Mouse (Mus musculus) heart, adult 2 months (tissue): ENCODE data around the gene Pde6h. TPM values are rescaled to one million over a fixed set of nuclear protein-coding genes. Genes with fewer than 3 reads are reported as not detected.

ENCODE experiments used
- DNase-seq, 2 experiments: peaks; one replicate each; pipeline ENCODE4 v3.0.0; 2021
- H3K27ac ChIP-seq: fragments of 200-600 bp; 2 replicates; pipeline ENCODE4 v1.8.1; 2022
- H3K27me3 ChIP-seq: fragments of 200-500 bp; 2 replicates; pipeline ENCODE4 v1.6.1; 2012; ENCODE audit warnings: mild to moderate bottlenecking, low read length, inconsistent platforms, mixed read lengths; ENCODE audit not compliant: control insufficient read depth, insufficient read depth
- H3K36me3 ChIP-seq: fragments of 200-500 bp; 2 replicates; pipeline ENCODE4 v1.6.1; 2012; ENCODE audit warnings: low read length, inconsistent platforms; ENCODE audit not compliant: control insufficient read depth, insufficient read depth
- H3K4me1 ChIP-seq: fragments of 200-500 bp; 2 replicates; pipeline ENCODE4 v1.6.1; 2011; ENCODE audit warnings: low read length; ENCODE audit not compliant: control insufficient read depth, insufficient read depth
- H3K4me3 ChIP-seq: fragments of 200-600 bp; 2 replicates; pipeline ENCODE4 v1.8.1; 2022
- H3K79me2 ChIP-seq: fragments of 200-500 bp; replicated peaks from 2 replicates; pipeline ENCODE4 v1.6.1; 2012; ENCODE audit warnings: mild to moderate bottlenecking, inconsistent platforms, low read length, moderate library complexity, mixed read lengths; ENCODE audit not compliant: control insufficient read depth, insufficient read depth
- H3K9ac ChIP-seq: fragments of 200-500 bp; 2 replicates; pipeline ENCODE4 v1.6.1; 2012; ENCODE audit warnings: low read depth, mild to moderate bottlenecking, control low read depth, inconsistent platforms, low read length, mixed read lengths
- CTCF ChIP-seq: fragments of 200-600 bp; IDR thresholded peaks from 2 replicates; pipeline ENCODE4 v1.8.1; 2022; ENCODE audit warnings: antibody characterized with exemption, mild to moderate bottlenecking, moderate library complexity
- EP300 ChIP-seq: fragments of 200-500 bp; IDR thresholded peaks from 2 replicates; pipeline ENCODE4 v1.6.1; 2011; ENCODE audit warnings: low read depth, low read length, control low read depth; ENCODE audit not compliant: insufficient read depth
- POLR2A ChIP-seq: fragments of 200-500 bp; IDR thresholded peaks from 2 replicates; pipeline ENCODE4 v1.6.1; 2011; ENCODE audit warnings: mild to moderate bottlenecking, low read depth, low read length, control low read depth; ENCODE audit not compliant: insufficient read depth
- WGBS: fragments of 180-500 bp; shearing (Covaris S2); methylation state at CpG from one replicate; pipeline ENCODE4 v1.1.7; 2018; 5-methylcytosine and 5-hydroxymethylcytosine counted together
- intact Hi-C: fragments of 180-260 bp; cut with DNase I; formaldehyde crosslinking; loops from one replicate; pipeline ENCODE4 v1.15.1; 2025
- polyA plus RNA-seq: library from polyadenylated mRNA; depleted of rRNA; stranded (reverse); fragments of >200 nt; gene quantifications from 2 replicates; pipeline ENCODE4 v1.2.3, GENCODE M21; 2012; rRNA removed
- total RNA-seq, 2 experiments: library from RNA; stranded (reverse); gene quantifications; 2 replicates each; pipeline ENCODE4 v1.2.3; 2021

Gene Pde6h
- total and polyA plus RNA-seq, 3 experiments: 0.04 to 0.30 TPM; not detected in 1

DNA sequence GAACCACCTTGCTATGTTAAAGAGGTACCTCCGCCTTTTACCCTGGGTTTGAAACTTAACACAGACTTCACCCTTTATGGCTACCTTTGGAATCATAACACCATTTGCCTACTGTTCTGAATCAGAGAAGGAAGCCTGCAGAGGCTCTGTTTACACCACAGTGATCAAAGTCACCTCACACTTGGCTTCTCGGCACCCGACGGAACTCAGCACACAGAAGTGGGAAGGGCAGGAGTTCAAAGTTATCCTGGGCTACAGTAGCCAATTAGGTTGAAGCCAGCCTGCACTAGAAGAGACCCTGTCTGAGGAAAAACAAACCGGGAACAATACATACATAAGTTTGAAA is 78.5 kb downstream of the Pde6h start:
- intact Hi-C loops: no loop called here
- H3K79me2 ChIP-seq: no peaks in the 10 kb centered on the region
- H3K9ac ChIP-seq: no peak overlapping the region
- H3K4me1 ChIP-seq: no peaks in the 10 kb centered on the region
- DNase-seq: no peak
- no peaks in the 10 kb centered on the region for H3K27me3 ChIP-seq
- WGBS: 84% methylated on average over 5 of the region's 5 CpGs
- no peak overlapping the region for H3K4me3 ChIP-seq
- H3K27ac ChIP-seq: no peak overlapping the region
- H3K36me3 ChIP-seq: no peaks in the 10 kb centered on the region
- TF ChIP-seq CTCF (no peak), POLR2A (no peak), EP300 (no peak)

DNA sequence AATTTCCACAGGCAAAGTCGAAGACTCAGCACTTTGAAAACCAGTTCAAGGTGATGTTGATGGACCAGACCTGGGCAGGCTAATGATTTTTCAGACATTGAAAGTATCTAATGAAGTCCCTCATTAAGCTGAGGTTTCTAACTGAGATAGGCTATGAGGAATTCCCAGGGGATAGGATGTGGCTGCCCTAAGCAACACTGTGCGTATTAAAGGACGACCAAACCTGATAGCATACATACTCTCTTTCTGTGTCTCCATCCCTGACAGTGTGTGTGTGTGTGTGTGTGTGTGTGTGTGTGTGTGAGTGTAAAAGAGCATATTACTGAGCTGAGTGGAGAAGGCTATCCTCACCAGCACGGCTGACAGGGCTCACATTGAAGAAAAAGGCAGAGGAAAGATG is 80.7 kb downstream of the Pde6h start:
- no peak for DNase-seq
- Histone ChIP-seq H3K36me3 (no peaks in the 10 kb centered on the region), H3K9ac (no peak overlapping the region), H3K27me3 (no peaks in the 10 kb centered on the region), H3K79me2 (no peaks in the 10 kb centered on the region), H3K4me1 (no peaks in the 10 kb centered on the region), H3K27ac (no peak overlapping the region), H3K4me3 (no peak overlapping the region)
- intact Hi-C loops: no loop called here
- WGBS: 78% methylated on average over 4 of the region's 4 CpGs
- TF ChIP-seq EP300: no peak
- TF ChIP-seq CTCF: no peak
- no peak for TF ChIP-seq POLR2A

DNA sequence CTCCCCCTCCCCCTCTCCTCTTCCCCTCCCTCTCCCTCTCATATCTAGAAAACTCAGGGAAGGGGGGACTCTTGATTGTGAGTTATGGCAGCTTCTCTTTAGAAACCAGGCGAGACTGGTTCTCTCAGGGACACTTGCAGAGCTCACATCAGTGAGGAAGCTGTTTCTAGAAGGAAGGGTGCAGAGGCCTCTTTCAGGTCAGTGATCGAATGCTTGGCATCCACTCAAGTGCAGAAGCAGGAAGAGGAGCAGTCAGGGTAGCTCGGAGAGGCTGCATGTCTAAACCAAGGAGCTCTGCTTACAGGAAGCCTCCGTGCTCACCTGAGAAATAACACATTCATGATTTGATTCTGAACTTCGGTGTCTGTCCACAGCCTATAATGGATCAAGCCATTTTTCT is 87.6 kb downstream of the Pde6h start:
- no peak overlapping the region for H3K4me3 ChIP-seq
- H3K36me3 ChIP-seq: no peaks in the 10 kb centered on the region
- no peaks in the 10 kb centered on the region for H3K79me2 ChIP-seq
- 63% methylated on average over 5 of the region's 5 CpGs for WGBS
- no peak for DNase-seq
- no peaks in the 10 kb centered on the region for H3K4me1 ChIP-seq
- H3K27me3 ChIP-seq: no peaks in the 10 kb centered on the region
- TF ChIP-seq EP300 (no peak), CTCF (no peak), POLR2A (no peak)
- no peak overlapping the region for H3K27ac ChIP-seq
- intact Hi-C loops: no loop called here
- no peak overlapping the region for H3K9ac ChIP-seq

- DNase-seq: no peak
- no peak overlapping the region for H3K4me3 ChIP-seq
- TF ChIP-seq POLR2A (no peak), CTCF (no peak), EP300 (no peak)
- H3K4me1 ChIP-seq: no peaks in the 10 kb centered on the region
- H3K79me2 ChIP-seq: no peaks in the 10 kb centered on the region
- no peak overlapping the region for H3K27ac ChIP-seq
- H3K9ac ChIP-seq: no peak overlapping the region
- intact Hi-C loops: no loop called here
- peaks cover 2% of the 10 kb centered on the region; the same call in 1 of the 2 replicates for H3K27me3 ChIP-seq
- WGBS: 54% methylated on average over 6 of the region's 6 CpGs
- H3K36me3 ChIP-seq: no peaks in the 10 kb centered on the region
These were observed 90.7 kb downstream of the Pde6h start for GRCm38 (mm10) chr6:137014346-137014745.

- Histone ChIP-seq H3K36me3 (no peaks in the 10 kb centered on the region), H3K9ac (no peak overlapping the region), H3K27ac (no peak overlapping the region), H3K27me3 (peaks cover 2% of the 10 kb centered on the region; the same call in 1 of the 2 replicates), H3K79me2 (no peaks in the 10 kb centered on the region), H3K4me3 (no peak overlapping the region), H3K4me1 (no peaks in the 10 kb centered on the region)
- 79% methylated on average over 7 of the region's 7 CpGs for WGBS
- TF ChIP-seq POLR2A (no peak), CTCF (no peak), EP300 (no peak)
- no peak for DNase-seq
- intact Hi-C loops: no loop called here
These were observed 93.8 kb downstream of the Pde6h start for GRCm38 (mm10) chr6:137017216-137017973.

Other genes starting within 250 kb of the Pde6h start
- not detected for gene Gucy2c, start 142.1 kb upstream of the Pde6h start, total RNA-seq
- gene Gucy2c, start 142.1 kb upstream of the Pde6h start, polyA plus RNA-seq: not detected in 2 replicates
- gene Hist4h4, start 119.4 kb upstream of the Pde6h start, total RNA-seq: 1 to 10 TPM; 5.9 to 6.5 TPM
- gene Hist4h4, start 119.4 kb upstream of the Pde6h start, polyA plus RNA-seq: 0.16 and 0.56 TPM in 2 replicates
- 10 to 100 TPM; 29.4 to 30.1 TPM for gene H2afj, start 115.6 kb upstream of the Pde6h start, total RNA-seq
- gene H2afj, start 115.6 kb upstream of the Pde6h start, polyA plus RNA-seq: 24.6 and 49.4 TPM in 2 replicates
- 1 to 10 TPM in 1 of 2 experiments, under 1 TPM in 1; 0.44 to 1.8 TPM for gene BC049715, start 96.2 kb upstream of the Pde6h start, total RNA-seq
- 0.59 and 0.61 TPM in 2 replicates for gene BC049715, start 96.2 kb upstream of the Pde6h start, polyA plus RNA-seq
- gene Wbp11, start 95.6 kb upstream of the Pde6h start, total RNA-seq: 10 to 100 TPM; 67.6 to 68.1 TPM
- gene Wbp11, start 95.6 kb upstream of the Pde6h start, polyA plus RNA-seq: 28.7 and 28.9 TPM in 2 replicates
- not detected for gene Smco3, start 88.4 kb upstream of the Pde6h start, total RNA-seq
- 0.04 TPM in 1 of 2 replicates, not detected in the other for gene Smco3, start 88.4 kb upstream of the Pde6h start, polyA plus RNA-seq
- 10 to 100 TPM; 16.3 to 19.6 TPM for gene Art4, start 66.1 kb upstream of the Pde6h start, total RNA-seq
- gene Art4, start 66.1 kb upstream of the Pde6h start, polyA plus RNA-seq: 12.8 and 19.9 TPM in 2 replicates
- 100 to 1,000 TPM; 409 to 433 TPM for gene Mgp, start 48.0 kb upstream of the Pde6h start, total RNA-seq
- gene Mgp, start 48.0 kb upstream of the Pde6h start, polyA plus RNA-seq: 1,071 and 1,296 TPM in 2 replicates
- not detected for gene Erp27, start 1.7 kb upstream of the Pde6h start, total RNA-seq
- gene Erp27, start 1.7 kb upstream of the Pde6h start, polyA plus RNA-seq: 0.29 and 0.51 TPM in 2 replicates
- gene Arhgdib, start 18.1 kb downstream of the Pde6h start, total RNA-seq: 10 to 100 TPM; 24.0 to 30.4 TPM
- 41.7 and 57.6 TPM in 2 replicates for gene Arhgdib, start 18.1 kb downstream of the Pde6h start, polyA plus RNA-seq
- 1 to 10 TPM; 3.2 to 4.5 TPM for gene Rerg, start 246.7 kb downstream of the Pde6h start, total RNA-seq
- gene Rerg, start 246.7 kb downstream of the Pde6h start, polyA plus RNA-seq: 1.5 and 2.5 TPM in 2 replicates